Mouse (Mus musculus): ENCODE results near the gene Hdac4.

GRCm38 (mm10) chr1:92107521-92107920 is 88.0 kb downstream of the Hdac4 start:
- TF ChIP-seq GATA1 (IDR thresholded peaks at IDR 0.05; ENCODE audit: low read length) (no peak), TAL1 (IDR thresholded peaks at IDR 0.05; ENCODE audit: low read length) (no peak)
